Comparison of ENCODE assay signal across 17 mouse cellular contexts in the genomic region with DNA sequence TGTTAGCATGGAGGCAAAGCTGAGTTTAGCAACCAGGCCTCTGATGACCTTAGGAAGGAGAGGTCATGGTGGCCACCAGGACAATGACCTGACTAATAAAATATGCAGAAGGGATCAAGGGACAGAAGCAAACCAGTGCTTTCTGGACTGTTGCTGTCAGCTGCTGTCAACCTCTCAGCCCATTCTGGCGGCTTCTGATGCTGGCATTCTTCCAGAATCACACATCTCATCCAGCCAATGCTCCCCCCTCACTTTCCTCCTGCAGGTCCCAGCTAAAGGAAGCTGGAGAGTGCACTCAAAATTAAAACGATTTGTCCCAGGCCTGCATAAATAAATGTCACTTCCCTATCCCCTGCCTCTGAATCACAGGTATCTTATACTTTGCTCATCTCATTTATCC.
A peak's percentile ranks its signal among the peaks of the same experiment; 100 is the strongest.
DNase-seq lines count a peak whose midpoint lies in the region; ATAC-seq and TF ChIP-seq lines count a peak whose summit lies in the region.
"Had no signal": no experiment of that assay in that cellular context is flagged by ENCODE, and none has a peak within 500 bp of the region (broad histone marks: within the 10 kb centered on the region; RNA-seq: fewer than 3 reads in every experiment).

No protein-coding gene starts in this region.

- peak; percentile 23; the same call in 1 of the 2 replicates for ATAC-seq in forebrain, embryonic 12.5 days (ENCODE audit: low FRiP score)
- no peak for ATAC-seq in forebrain, embryonic 11.5 days (replicated peaks; ENCODE audit: low FRiP score)
- peak; percentile 67; the same call in 1 of the 2 replicates for ATAC-seq in hindbrain, postnatal 0 days
- no peak for ATAC-seq in hindbrain, embryonic 11.5 days (ENCODE audit: low FRiP score)
- no peak for ATAC-seq in midbrain, postnatal 0 days (ENCODE audit: low FRiP score)
- ATAC-seq in midbrain, embryonic 11.5 days (ENCODE audit: low FRiP score) = no peak
- ATAC-seq: midbrain, embryonic 15.5 days had no signal

- WGBS in forebrain, embryonic 12.5 days = 56% methylated on average over 2 of the region's 2 CpGs
- 64% methylated on average over 2 of the region's 2 CpGs for WGBS in forebrain, embryonic 11.5 days
- WGBS in hindbrain, postnatal 0 days = 26% methylated on average over 2 of the region's 2 CpGs
- 47% methylated on average over 2 of the region's 2 CpGs for WGBS in hindbrain, embryonic 11.5 days
- 36% methylated on average over 2 of the region's 2 CpGs for WGBS in midbrain, postnatal 0 days
- 44% methylated on average over 2 of the region's 2 CpGs for WGBS in midbrain, embryonic 11.5 days

- no peak overlapping the region for H3K4me3 ChIP-seq in forebrain, embryonic 12.5 days (replicated peaks)
- H3K4me3 ChIP-seq in forebrain, embryonic 11.5 days (ENCODE audit: low read depth, low read length) = no peak overlapping the region
- H3K4me3 ChIP-seq in hindbrain, postnatal 0 days (ENCODE audit: low read length) = no peak overlapping the region
- H3K4me3 ChIP-seq in hindbrain, embryonic 11.5 days (ENCODE audit: low read depth, low read length) = no peak overlapping the region
- H3K4me3 ChIP-seq in midbrain, postnatal 0 days (ENCODE audit: low read depth, low read length) = no peak overlapping the region
- no peak overlapping the region for H3K4me3 ChIP-seq in midbrain, embryonic 11.5 days (ENCODE audit: low read depth, low read length)
- H3K4me3 ChIP-seq: embryonic facial prominence, embryonic 12.5 days; left cerebral cortex, adult 2 months; midbrain, embryonic 15.5 days; neural tube, embryonic 12.5 days had no signal

- no peaks in the 10 kb centered on the region for H3K27me3 ChIP-seq in forebrain, embryonic 12.5 days
- no peaks in the 10 kb centered on the region for H3K27me3 ChIP-seq in forebrain, embryonic 11.5 days (ENCODE audit: control insufficient read depth, insufficient read depth, low read length)
- no peaks in the 10 kb centered on the region for H3K27me3 ChIP-seq in hindbrain, postnatal 0 days (ENCODE audit: insufficient read depth, low read length)
- H3K27me3 ChIP-seq in hindbrain, embryonic 11.5 days (ENCODE audit: control insufficient read depth, insufficient read depth, low read length) = no peaks in the 10 kb centered on the region
- no peaks in the 10 kb centered on the region for H3K27me3 ChIP-seq in midbrain, postnatal 0 days (ENCODE audit: insufficient read depth, low read length)
- no peaks in the 10 kb centered on the region for H3K27me3 ChIP-seq in midbrain, embryonic 11.5 days (ENCODE audit: control insufficient read depth, insufficient read depth, low read length)
- H3K27me3 ChIP-seq: embryonic facial prominence, embryonic 12.5 days; midbrain, embryonic 15.5 days; neural tube, embryonic 12.5 days had no signal

- no peaks in the 10 kb centered on the region for H3K9me3 ChIP-seq in forebrain, embryonic 12.5 days
- no peaks in the 10 kb centered on the region for H3K9me3 ChIP-seq in forebrain, embryonic 11.5 days (ENCODE audit: control insufficient read depth, low read length)
- no peaks in the 10 kb centered on the region for H3K9me3 ChIP-seq in hindbrain, postnatal 0 days (ENCODE audit: low read length)
- H3K9me3 ChIP-seq in hindbrain, embryonic 11.5 days (ENCODE audit: control insufficient read depth, low read length) = no peaks in the 10 kb centered on the region
- H3K9me3 ChIP-seq in midbrain, postnatal 0 days (ENCODE audit: low read length) = no peaks in the 10 kb centered on the region
- H3K9me3 ChIP-seq in midbrain, embryonic 11.5 days (ENCODE audit: control insufficient read depth, low read length) = no peaks in the 10 kb centered on the region
- H3K9me3 ChIP-seq: embryonic facial prominence, embryonic 12.5 days; midbrain, embryonic 15.5 days; neural tube, embryonic 12.5 days had no signal

- no peaks in the 10 kb centered on the region for H3K36me3 ChIP-seq in forebrain, embryonic 12.5 days (replicated peaks)
- no peaks in the 10 kb centered on the region for H3K36me3 ChIP-seq in forebrain, embryonic 11.5 days (ENCODE audit: control insufficient read depth, insufficient read depth, low read length)
- H3K36me3 ChIP-seq in hindbrain, postnatal 0 days (ENCODE audit: insufficient read depth, low read length) = no peaks in the 10 kb centered on the region
- H3K36me3 ChIP-seq in hindbrain, embryonic 11.5 days (ENCODE audit: control insufficient read depth, insufficient read depth, low read length) = no peaks in the 10 kb centered on the region
- H3K36me3 ChIP-seq in midbrain, postnatal 0 days (ENCODE audit: insufficient read depth, low read length) = no peaks in the 10 kb centered on the region
- H3K36me3 ChIP-seq in midbrain, embryonic 11.5 days (ENCODE audit: control insufficient read depth, insufficient read depth, low read length) = no peaks in the 10 kb centered on the region
- H3K36me3 ChIP-seq: embryonic facial prominence, embryonic 12.5 days; midbrain, embryonic 15.5 days; neural tube, embryonic 12.5 days had no signal

- no peak overlapping the region for H3K9ac ChIP-seq in forebrain, embryonic 12.5 days
- H3K9ac ChIP-seq in forebrain, embryonic 11.5 days (ENCODE audit: low read length) = no peak overlapping the region
- H3K9ac ChIP-seq in hindbrain, postnatal 0 days (replicated peaks; ENCODE audit: low read length) = no peak overlapping the region
- H3K9ac ChIP-seq in hindbrain, embryonic 11.5 days (ENCODE audit: low read depth, low read length) = no peak overlapping the region
- no peak overlapping the region for H3K9ac ChIP-seq in midbrain, postnatal 0 days (replicated peaks; ENCODE audit: low read length, poor library complexity, severe bottlenecking)
- H3K9ac ChIP-seq in midbrain, embryonic 11.5 days (ENCODE audit: low read length) = no peak overlapping the region
- H3K9ac ChIP-seq: embryonic facial prominence, embryonic 12.5 days; midbrain, embryonic 15.5 days; neural tube, embryonic 12.5 days had no signal

- DNase-seq in forebrain, embryonic 11.5 days (ENCODE audit: low spot score) = no peak
- DNase-seq in hindbrain, postnatal 0 days (ENCODE audit: low spot score) = peak; percentile 61
- no peak for DNase-seq in hindbrain, embryonic 11.5 days (ENCODE audit: low spot score)
- DNase-seq in midbrain, postnatal 0 days (ENCODE audit: low spot score) = peak; percentile 53
- no peak for DNase-seq in midbrain, embryonic 11.5 days (ENCODE audit: low spot score, missing footprints)
- peak; percentile 4 for DNase-seq in skeletal muscle tissue, adult 2 months (ENCODE audit: low read depth, low spot score)
- DNase-seq in thymus, adult 18-20 months = no peak
- DNase-seq: B cell, adult 2 months; cerebellum, adult 9-11 months; heart, adult 11 months; kidney, adult 18-20 months had no signal

- H3K4me2 ChIP-seq in forebrain, embryonic 12.5 days = no peak overlapping the region
- no peak overlapping the region for H3K4me2 ChIP-seq in forebrain, embryonic 11.5 days (ENCODE audit: low read depth, low read length, severe bottlenecking)
- no peak overlapping the region for H3K4me2 ChIP-seq in hindbrain, postnatal 0 days (ENCODE audit: low read depth, low read length)
- H3K4me2 ChIP-seq in hindbrain, embryonic 11.5 days (replicated peaks; ENCODE audit: low read depth, low read length) = no peak overlapping the region
- H3K4me2 ChIP-seq in midbrain, postnatal 0 days (ENCODE audit: low read depth, low read length, poor library complexity, severe bottlenecking) = no peak overlapping the region
- H3K4me2 ChIP-seq in midbrain, embryonic 11.5 days = no peak overlapping the region
- H3K4me2 ChIP-seq: embryonic facial prominence, embryonic 12.5 days; midbrain, embryonic 15.5 days; neural tube, embryonic 12.5 days had no signal

- no peaks in the 10 kb centered on the region for H3K4me1 ChIP-seq in forebrain, embryonic 12.5 days
- no peaks in the 10 kb centered on the region for H3K4me1 ChIP-seq in forebrain, embryonic 11.5 days (replicated peaks; ENCODE audit: control insufficient read depth, insufficient read depth, low read length)
- H3K4me1 ChIP-seq in hindbrain, postnatal 0 days (ENCODE audit: insufficient read depth, low read length) = no peaks in the 10 kb centered on the region
- H3K4me1 ChIP-seq in hindbrain, embryonic 11.5 days (replicated peaks; ENCODE audit: control insufficient read depth, insufficient read depth, low read length) = no peaks in the 10 kb centered on the region
- no peaks in the 10 kb centered on the region for H3K4me1 ChIP-seq in midbrain, postnatal 0 days (ENCODE audit: insufficient read depth, low read length)
- no peaks in the 10 kb centered on the region for H3K4me1 ChIP-seq in midbrain, embryonic 11.5 days (ENCODE audit: control insufficient read depth, insufficient read depth, low read length)
- H3K4me1 ChIP-seq: embryonic facial prominence, embryonic 12.5 days; neural tube, embryonic 12.5 days had no signal

- no peak for TF ChIP-seq CTCF in hindbrain, postnatal 0 days (IDR thresholded peaks at IDR 0.05; ENCODE audit: low read depth)
- TF ChIP-seq CTCF in midbrain, postnatal 0 days (IDR thresholded peaks at IDR 0.05) = no peak

- H3K27ac ChIP-seq in forebrain, embryonic 12.5 days = no peak overlapping the region
- H3K27ac ChIP-seq in forebrain, embryonic 11.5 days (ENCODE audit: low read depth, low read length) = no peak overlapping the region
- H3K27ac ChIP-seq in hindbrain, postnatal 0 days = no peak overlapping the region
- H3K27ac ChIP-seq in hindbrain, embryonic 11.5 days (ENCODE audit: low read depth, low read length) = no peak overlapping the region
- no peak overlapping the region for H3K27ac ChIP-seq in midbrain, postnatal 0 days (ENCODE audit: low read depth, low read length)
- no peak overlapping the region for H3K27ac ChIP-seq in midbrain, embryonic 11.5 days (ENCODE audit: low read depth, low read length)
- H3K27ac ChIP-seq: embryonic facial prominence, embryonic 12.5 days; left cerebral cortex, adult 2 months; macrophage; midbrain, embryonic 15.5 days; neural tube, embryonic 12.5 days had no signal

Comparison
In these comparisons a context has a peak if more than half of its experiments do, and no peak if none do; other contexts are left out.
1. ATAC-seq: peak in forebrain, embryonic 12.5 days (single experiment) and hindbrain, postnatal 0 days (single experiment); none in forebrain, embryonic 11.5 days (single experiment), hindbrain, embryonic 11.5 days (single experiment), midbrain, postnatal 0 days (single experiment) and midbrain, embryonic 11.5 days (single experiment).
2. DNase-seq: peak in hindbrain, postnatal 0 days (single experiment), midbrain, postnatal 0 days (single experiment) and skeletal muscle tissue, adult 2 months (single experiment); none in forebrain, embryonic 11.5 days (single experiment), hindbrain, embryonic 11.5 days (single experiment), midbrain, embryonic 11.5 days (single experiment) and thymus, adult 18-20 months (0 of 2).